Mouse (Mus musculus) stomach, postnatal 0 days (tissue): ENCODE data around the gene Gm8797.

Experiments used
- CTCF ChIP-seq: IDR thresholded peaks from 2 replicates; pipeline ENCODE4 v1.5.1; 2016; ENCODE audit warnings: antibody characterized with exemption, low read depth, mild to moderate bottlenecking, moderate library complexity
- EP300 ChIP-seq: optimal IDR thresholded peaks from 2 replicates; pipeline ENCODE3; 2016; ENCODE audit warnings: antibody characterized with exemption

- TF ChIP-seq CTCF (no peak), EP300 (no peak)
Measured at GRCm38 (mm10) chr3:5776894-5777293, 26.3 kb downstream of the Gm8797 start.
